Mouse (Mus musculus) layer of hippocampus, adult 11-12 months (tissue): ENCODE data around the gene Jmjd1c.

Source experiments
- DNase-seq: peaks from one replicate; pipeline ENCODE4 v3.0.0; 2022; ENCODE audit warnings: low spot score

Gene Jmjd1c

DNA sequence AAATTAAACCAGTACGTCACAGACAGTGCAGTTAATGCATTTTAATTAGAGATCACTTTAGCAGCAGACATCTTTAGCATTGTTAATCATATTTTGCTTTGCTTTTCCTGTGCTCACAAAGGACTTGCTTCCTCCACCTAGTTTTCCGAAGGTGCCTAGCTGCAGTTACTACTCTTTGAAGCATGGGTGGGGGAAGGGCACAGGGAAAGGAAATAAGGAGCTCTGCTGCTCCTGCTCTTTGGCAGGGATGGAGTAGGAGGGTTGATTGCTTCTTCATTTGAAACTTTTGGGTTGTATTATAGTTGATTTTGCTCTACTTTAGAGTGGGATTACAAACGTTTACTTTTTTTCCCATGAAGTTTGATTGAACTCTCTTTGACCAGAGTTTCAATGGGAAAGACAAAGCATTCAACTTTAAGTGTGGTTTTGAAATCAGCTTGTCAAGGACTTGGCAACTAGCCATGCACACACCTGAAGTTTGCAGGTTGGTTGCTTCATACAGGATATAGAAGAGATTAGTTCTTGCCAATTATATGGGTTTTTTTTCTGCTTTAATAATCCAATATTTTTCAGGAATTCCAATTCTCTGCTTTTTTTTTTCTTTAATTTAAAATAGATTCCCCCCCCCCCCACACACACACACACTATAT lies 97.2 kb downstream of the Jmjd1c start:
- DNase-seq, result no peak

DNA sequence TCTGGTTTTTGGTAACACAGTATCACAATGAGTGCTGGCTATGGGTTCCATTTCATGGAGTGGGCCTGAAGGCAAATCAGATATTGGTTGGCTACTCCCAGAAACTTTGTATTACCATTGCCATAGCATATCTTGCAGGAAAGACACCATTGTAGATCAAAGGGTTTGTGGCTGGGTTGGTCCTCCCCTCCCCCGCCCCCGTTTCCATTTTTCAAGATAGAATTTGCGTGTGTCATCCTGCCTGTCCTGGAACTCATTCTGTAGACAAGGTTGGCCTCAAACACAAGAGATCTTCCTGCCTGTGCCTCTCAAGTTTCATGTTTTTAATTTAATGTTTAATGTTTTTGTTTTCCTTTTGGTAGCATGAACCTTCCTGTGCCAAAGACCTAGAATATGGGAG lies 98.1 kb downstream of the Jmjd1c start:
- DNase-seq, result no peak

DNA sequence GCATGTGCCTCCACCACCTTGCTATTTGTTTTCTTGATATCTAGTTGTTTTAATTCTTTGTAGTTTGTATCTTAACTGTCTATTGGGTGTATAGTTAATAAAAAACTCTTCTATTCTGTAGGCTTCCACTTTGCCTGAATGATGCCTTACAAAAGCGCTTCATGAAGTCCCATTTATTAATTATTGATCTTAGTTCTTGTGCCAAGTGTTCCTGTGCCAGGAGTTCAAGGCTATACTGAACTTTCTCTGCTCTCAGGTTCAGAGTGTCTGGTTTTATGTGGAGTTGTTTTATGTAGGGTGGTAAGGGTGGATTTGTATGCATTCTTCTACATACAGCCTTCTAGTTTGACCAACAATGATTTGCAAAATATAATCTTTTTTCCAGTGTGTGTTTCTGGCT lies 99.7 kb downstream of the Jmjd1c start:
- DNase-seq, result no peak

DNA sequence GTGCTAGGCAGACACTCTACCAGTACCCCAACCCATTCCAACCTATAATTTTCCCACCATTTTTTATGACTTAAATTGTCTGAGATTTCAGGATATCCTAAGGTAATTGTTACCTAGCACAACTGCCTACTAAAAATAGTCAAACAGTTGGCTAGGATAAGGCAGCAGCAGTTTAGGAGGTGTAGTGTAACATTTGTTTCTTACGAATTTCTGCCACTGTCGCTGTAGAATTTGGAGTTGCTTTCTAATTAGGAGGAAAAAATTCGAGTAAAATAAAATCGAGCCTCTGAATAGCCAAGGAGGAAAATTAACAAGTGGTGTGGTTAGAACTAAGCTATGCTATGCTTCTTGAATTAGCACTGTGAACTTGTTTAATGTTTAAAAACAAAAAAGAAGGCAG lies 101.3 kb downstream of the Jmjd1c start:
- no peak for DNase-seq

DNA sequence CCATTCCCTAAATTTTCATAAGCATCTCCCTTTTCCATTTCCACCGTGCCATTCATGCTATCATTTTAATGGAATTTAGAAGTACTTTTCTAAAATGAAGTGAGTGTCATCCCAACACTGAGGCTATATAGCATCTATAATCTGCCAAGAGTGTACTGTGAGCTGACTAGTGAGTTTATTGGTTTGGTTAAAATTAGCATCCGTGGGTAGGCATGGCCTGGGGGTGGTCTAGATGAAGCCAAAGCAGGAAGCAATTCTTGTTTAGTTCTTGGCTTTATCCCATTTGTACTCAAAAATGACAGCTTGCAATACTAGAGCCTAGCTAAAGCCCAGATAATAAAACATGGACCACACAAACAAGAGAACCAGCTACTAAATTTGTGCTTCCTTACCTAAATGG lies 101.9 kb downstream of the Jmjd1c start:
- no peak for DNase-seq

DNA sequence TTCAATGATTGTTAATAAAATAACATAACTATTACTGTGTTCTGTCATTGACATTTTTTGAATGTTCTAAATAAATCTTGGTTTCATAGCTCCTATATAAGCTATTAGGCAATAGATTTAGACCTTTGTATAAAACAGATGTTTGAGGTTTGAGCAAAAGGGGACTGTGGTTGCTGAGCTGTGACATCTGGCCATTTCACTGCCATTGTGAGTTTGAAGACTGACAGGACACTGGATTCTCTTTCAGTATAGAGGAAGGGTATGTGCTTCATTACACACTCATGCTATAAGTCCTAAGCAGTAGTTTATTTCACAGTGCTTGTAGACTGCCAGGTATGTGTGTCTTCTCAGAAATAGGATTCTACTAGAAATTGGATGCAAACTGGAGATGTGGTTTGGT lies 105.8 kb downstream of the Jmjd1c start:
- DNase-seq, result no peak

DNA sequence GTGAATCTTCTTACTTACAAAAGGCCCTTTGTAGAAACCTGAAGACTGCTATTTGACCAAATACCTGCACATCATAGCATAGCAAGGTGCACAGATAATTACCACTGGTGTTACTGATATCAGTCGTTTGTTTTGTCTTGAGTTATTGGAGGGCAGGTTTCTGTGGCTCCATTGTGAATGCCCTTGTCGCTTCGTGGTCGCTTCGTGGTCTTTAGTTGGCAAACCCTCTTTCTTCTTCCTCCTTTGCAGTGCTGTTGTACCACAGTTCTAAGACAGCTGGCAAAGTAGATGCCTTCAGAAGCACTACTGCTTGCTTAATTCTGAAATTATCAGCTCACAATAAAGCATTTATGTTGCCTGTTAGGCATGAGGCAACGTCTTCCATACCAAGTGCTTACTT lies 106.5 kb downstream of the Jmjd1c start:
- DNase-seq, result no peak

DNA sequence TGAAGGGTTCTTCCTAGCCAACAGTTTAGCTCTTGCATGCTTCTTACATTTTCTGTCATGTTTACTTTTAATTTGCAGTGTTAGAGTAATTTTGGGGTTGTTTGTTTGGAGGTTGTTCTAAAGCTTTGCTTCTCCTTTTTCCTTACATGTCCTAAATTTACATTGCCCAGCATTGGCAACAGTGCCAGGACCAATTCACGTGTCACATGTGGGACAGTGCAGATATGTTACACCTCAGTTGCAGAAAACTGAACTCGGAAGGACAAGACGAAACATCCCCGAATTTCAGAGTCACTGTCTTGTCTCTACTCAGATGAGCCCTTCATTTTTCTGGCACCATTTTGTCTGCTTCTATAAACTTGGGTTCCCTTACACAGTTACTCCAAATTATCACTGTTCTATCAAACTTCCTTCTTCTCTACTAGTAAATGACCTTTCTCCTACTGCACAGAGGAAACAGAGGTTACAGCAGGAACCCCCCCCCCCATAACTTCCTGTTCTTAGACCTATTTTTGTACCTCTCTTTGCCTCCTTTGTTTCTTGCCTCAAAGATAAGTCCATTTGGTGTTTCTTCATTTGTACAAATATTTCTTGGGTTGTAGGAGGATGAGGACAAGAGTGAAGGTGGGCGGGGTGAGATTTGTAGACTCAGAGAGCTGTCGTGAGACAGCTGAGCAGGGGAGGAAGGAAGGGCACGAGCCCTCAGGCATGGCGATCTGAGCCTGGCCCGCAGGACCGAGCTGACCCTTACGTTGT lies 108.9 kb downstream of the Jmjd1c start:
- no peak for DNase-seq

DNA sequence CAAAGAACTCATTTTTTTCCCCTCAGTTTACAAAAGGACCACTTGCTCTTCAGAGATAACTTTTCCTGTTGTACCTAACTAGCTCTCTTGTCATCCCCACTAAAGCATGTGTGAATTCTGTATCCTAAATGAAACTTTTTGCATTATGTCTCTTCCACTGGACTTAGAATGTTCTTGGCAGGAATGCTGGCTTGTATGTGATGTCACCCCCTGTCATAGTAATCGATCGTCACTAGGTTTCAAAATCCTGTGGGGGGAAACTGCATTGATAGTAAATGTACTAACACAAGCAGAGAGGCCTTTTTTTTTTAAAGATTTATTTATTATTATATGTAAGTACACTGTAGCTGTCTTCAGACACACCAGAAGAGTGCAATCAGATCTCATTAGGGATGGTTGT lies 112.0 kb downstream of the Jmjd1c start:
- no peak for DNase-seq

DNA sequence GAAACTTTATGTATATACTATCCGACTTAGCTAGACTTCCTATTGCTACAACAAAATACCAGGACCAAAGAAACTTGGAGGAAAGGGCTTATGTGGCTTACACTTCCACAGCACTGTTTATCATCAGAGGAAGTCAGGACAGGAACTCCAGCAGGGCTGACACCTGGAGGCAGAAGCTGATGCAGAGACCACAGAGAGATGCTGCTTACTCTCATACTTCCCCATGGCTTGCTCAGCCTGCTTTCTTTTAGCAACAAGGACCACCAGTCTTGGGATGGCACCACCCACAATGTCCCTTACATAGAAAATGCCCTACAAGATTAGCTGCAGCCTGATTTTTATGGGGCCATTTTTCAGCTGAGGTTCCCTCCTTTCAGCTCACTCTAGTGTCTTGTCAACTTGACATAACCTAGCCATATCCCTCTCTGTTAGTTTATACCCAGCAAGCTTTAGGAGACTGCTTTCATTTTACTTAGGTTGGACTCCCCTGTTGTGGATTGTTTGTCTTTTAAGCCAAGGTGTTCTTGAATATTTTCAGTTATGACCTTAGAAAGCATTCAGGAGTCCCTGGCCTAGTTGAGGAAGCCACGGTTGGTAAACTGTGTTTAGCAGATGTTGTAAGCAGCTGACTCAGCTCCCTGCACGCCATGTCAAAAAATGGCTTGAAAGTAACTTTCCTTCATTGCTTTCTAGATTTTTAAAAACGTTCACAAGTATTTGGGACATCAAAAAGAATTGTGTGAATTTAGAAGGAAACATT lies 114.2 kb downstream of the Jmjd1c start:
- DNase-seq, result no peak

DNA sequence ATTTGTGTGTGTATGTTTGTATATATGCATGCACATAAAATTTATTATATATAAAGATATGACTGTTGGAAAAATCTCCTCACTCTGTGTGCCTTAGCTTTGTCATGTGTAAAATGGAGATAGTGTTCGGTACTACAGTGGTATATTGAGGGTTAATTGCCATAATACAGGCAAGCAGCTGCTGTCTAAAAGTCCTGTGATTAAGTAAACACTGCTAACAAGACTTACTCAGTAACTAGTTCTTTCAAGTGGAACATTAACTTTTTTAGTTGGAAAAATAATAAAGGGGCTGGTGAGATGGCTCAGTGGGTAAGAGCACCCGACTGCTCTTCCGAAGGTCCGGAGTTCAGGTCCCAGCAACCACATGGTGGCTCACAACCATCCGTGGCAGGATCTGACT lies 116.1 kb downstream of the Jmjd1c start:
- DNase-seq, result no peak

DNA sequence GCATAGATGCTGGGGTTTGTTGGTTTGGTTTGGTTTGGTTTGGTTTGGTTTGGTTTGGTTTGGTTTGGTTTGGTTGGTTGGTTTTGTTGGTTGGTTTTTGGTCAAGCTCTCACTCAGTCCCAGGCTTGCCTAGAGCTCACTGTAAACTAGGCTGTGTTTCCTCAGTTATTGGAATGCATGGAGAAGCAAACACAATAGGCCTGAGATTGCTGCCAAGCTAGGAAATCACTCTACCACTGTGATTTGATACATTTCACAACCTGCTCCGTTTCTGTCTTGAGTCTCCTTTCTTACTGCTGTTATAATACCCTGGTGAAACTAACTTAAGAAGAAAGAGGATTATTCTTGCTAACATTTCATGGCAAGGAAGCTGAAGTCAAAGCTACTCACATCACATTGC lies 117.8 kb downstream of the Jmjd1c start:
- DNase-seq, result no peak

DNA sequence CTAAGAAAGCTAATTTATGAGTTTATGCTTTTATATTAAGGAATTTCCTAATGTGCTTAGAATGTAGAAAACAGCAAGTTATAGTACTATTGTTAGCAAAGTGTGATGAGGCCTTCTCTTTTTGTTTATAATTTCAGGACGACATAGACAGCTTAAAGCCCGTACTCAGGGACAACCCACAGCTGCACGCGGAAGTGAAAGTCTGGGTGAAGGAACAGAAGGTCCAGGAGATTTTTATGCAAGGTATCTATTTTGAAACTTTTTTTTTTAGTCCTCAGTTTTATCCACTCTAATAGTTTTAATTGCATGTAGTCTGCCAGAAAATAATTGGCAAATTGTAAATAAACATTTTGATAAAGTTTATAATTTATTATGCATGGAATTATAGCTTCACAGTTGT lies 119.2 kb downstream of the Jmjd1c start:
- DNase-seq, result no peak

DNA sequence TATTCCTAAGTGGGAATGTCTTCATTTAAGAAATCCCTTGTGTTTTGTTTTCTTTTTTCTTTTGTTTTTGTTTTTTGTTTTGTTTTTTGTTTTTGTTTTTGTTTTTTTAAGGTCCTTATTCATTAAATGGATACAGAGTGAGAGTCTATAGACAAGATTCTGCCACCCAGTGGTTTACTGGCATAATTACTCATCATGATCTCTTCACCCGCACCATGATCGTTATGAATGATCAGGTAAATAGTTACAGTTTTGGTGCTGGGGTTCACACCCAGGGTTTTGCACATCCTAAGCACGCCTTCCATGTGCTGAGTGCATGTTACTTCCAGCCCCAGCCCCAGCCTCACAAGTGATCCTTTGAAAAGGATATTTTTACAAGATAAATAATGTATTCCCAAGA lies 120.9 kb downstream of the Jmjd1c start:
- DNase-seq, result no peak

DNA sequence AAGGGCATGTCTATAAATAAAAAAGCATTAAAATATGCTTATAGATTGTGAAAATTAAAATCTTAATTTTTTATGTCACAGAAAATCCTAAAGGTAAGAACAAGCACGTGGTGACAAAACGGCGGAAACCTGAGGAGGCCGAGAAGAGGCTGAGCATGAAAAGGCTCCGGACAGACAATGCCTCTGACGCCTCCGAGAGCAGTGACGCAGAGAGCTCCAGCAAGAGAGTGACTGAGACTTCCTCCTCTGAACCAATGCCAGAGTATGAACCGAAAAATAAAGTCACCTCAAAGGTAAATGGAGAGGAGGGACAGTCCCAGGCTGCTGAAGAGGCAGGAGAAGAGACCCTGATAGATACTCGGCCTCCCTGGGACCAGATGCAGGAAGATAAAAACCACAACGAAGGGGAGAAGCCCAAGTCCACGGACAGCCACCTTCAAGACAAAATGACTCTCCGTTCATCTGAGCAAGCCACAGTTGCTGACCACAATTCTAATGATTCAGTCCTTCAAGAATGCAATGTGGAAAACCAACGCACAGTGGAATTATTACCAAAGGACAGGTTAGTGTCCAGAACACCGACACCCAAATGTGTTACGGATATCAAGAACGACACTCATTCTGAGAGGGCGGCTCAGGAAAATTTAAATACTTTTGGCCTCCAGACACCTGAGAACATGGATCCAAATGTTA lies 123.1 kb downstream of the Jmjd1c start:
- DNase-seq, result no peak

DNA sequence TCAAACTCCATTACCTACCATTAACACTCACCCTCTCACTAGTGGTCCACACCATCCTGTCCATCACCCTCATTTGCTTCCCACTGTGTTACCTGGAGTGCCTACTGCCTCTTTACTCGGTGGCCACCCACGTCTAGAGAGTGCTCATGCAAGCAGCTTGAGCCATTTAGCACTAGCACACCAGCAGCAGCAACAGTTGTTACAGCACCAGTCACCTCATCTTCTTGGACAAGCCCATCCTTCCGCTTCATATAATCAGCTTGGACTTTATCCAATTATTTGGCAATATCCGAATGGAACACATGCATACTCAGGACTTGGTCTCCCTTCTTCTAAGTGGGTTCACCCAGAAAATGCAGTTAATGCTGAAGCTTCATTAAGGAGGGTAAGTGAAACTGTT lies 124.3 kb downstream of the Jmjd1c start:
- no peak for DNase-seq

DNA sequence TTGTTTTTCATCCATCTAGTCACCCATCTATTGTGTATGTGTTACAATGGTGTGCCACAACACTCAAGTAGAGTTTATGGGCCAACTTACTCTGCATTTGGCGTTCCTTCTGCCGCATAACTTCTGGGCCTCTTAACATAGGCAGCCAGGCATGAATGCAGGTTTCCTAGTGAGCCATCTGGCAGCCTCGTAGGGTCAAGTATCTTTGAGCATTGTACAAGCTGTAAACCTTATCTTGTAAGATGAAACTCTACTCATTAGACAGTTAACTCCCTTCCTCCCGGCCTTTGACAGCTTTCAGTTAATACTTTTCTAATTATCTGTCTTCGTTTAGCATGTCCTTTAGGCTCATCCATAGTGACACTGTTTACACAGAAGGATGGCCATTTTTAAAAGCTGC lies 125.4 kb downstream of the Jmjd1c start:
- no peak for DNase-seq

DNA sequence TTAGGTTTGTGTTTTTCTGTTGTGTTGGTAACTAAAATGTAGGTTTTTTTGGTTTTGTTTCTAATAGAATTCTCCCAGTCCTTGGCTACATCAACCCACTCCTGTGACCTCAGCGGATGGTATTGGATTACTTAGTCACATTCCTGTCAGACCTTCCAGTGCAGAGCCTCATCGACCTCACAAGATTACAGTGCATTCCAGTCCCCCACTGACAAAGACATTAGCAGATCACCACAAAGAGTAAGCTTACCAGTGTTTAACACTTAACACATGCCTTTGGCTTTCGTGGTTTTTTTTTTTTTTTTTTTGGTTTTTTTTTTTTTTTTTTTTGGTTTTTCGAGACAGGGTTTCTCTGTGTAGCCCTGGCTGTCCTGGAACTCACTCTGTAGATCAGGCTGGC lies 128.0 kb downstream of the Jmjd1c start:
- no peak for DNase-seq

DNA sequence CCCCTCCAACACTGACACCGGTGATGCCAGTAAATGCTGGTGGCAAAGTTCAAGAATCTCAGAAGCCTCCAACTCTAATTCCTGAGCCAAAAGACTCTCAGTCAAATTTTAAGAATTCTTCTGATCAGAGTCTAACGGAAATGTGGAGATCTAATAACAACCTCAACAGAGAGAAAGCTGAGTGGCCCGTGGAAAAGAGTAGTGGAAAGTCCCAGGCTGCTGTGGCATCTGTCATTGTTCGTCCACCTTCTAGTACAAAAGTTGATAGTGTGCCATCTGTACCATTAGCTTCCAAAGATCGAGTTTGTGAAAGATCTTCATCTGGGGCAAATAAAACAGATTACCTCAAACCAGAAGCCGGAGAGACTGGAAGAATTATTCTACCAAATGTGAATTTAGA lies 129.6 kb downstream of the Jmjd1c start:
- no peak for DNase-seq

DNA sequence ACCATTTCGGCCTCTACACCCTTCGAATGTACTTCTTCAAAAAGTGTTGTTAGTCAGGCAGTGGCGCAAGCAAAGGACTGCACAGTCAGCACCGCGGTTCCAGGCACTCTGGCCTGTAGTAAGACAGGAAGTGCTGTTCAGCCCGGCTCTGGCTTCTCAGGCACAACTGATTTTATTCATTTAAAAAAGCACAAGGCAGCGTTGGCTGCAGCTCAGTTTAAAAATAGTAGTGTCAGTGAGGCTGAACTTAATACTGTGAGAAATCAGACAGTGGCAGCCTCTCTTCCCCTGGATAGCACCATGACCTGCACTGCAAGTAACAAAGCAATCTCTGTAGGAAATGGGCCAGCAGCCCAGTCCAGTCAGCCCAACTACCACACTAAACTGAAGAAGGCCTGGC lies 130.2 kb downstream of the Jmjd1c start:
- peak; percentile 59 for DNase-seq

DNA sequence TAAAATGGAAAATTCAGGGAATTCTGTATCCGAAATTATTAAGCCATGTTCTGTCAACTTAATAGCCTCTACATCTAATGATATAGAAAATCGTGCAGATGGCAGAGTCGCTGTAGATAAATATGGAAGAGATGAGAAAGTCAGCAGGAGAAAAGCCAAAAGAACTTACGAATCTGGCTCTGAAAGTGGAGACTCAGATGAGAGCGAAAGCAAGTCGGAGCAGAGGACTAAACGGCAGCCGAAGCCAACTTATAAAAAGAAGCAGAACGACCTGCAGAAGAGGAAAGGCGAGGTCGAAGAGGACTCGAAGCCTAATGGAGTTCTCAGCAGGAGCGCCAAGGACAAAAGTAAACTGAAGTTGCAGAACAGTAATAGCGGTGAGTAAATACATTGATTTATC lies 130.6 kb downstream of the Jmjd1c start:
- no peak for DNase-seq

DNA sequence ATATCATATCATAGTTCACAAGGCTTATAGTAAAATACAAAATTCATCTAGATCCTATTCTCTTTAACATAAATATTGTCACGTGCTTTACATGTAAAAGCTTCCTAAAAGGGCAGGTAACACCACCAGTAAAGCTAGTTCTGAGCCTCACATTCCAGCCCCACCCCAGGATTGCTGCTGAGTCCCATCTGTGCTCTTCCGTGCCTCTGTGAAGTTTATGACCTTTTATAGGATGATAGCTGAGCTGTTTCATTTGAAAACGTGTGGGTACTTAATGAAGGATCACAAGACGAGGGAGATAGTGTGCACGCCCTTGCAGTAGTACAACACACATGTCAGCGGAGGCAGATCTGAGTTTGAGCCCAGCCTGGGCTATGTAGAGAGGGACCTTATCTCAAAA lies 134.5 kb downstream of the Jmjd1c start:
- no peak for DNase-seq

DNA sequence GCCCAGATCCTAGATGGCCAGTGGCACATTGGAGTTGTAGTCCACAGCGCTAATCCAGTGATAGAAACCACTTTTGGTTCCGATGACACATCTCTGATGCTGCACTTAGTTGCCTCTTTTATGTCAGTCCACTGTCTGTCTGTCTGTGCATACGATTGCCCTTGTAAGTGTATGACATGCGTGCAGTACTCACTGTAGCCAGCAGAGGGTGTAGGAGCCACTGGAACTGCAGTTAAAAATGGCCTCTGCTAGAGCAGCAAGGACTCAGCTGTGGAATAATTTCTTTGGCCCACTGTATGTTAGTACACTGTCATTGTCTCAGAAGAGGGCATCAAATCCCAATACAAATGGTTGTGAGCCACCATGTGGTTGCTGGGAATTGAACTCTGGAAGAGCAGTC lies 151.2 kb downstream of the Jmjd1c start:
- peak; percentile 51 for DNase-seq
